Mouse (Mus musculus) heart, postnatal 0 days (tissue): ENCODE results near the gene Rfx5. TPM values are rescaled to one million over a fixed set of nuclear protein-coding genes. Genes with fewer than 3 reads are reported as not detected.
"Not testable (repeated sequence)": the region's sequence is repeated elsewhere in the genome, so short reads cannot be mapped to it uniquely, and the experiment has no call there.

Source experiments
- ATAC-seq: fragments of 200-750 bp; cut with Nextera tagmentation; 2 replicates; pipeline ENCODE4 v1.8.0; 2017; ENCODE audit warnings: low read depth, moderate number of reproducible peaks, moderate library complexity; ENCODE audit not compliant: insufficient read depth
- DNase-seq: peaks from one replicate; pipeline ENCODE4 v3.0.0-alpha.2; 2016; ENCODE audit warnings: low spot score
- H3K27ac ChIP-seq: fragments of 300-500 bp; sonication (generic); 2 replicates; pipeline ENCODE4 v1.5.1; 2014; ENCODE audit warnings: low read depth, mild to moderate bottlenecking
- H3K27me3 ChIP-seq: fragments of 300-500 bp; sonication (generic); 2 replicates; pipeline ENCODE4 v1.6.1; 2014; ENCODE audit warnings: low read length, mixed read lengths; ENCODE audit not compliant: control insufficient read depth, insufficient read depth
- H3K36me3 ChIP-seq: fragments of 300-500 bp; sonication (generic); replicated peaks from 2 replicates; pipeline ENCODE4 v1.6.1; 2014; ENCODE audit warnings: low read length, mixed read lengths; ENCODE audit not compliant: control insufficient read depth, insufficient read depth
- H3K4me1 ChIP-seq: fragments of 300-500 bp; sonication (generic); 2 replicates; pipeline ENCODE4 v1.6.1; 2014; ENCODE audit warnings: antibody characterized with exemption; ENCODE audit not compliant: control insufficient read depth, insufficient read depth
- H3K4me2 ChIP-seq: fragments of 300-500 bp; sonication (generic); 2 replicates; pipeline ENCODE4 v1.6.1; 2014; ENCODE audit warnings: low read depth, mild to moderate bottlenecking, low read length, moderate library complexity
- H3K4me3 ChIP-seq: fragments of 300-500 bp; sonication (generic); 2 replicates; pipeline ENCODE4 v1.5.1; 2014; ENCODE audit warnings: low read depth, low read length
- H3K9ac ChIP-seq: fragments of 300-500 bp; sonication (generic); replicated peaks from 2 replicates; pipeline ENCODE4 v1.6.1; 2014; ENCODE audit warnings: low read depth, low read length, mixed read lengths
- H3K9me3 ChIP-seq: fragments of 300-500 bp; sonication (generic); replicated peaks from 2 replicates; pipeline ENCODE4 v1.6.1; 2016; ENCODE audit warnings: low read length; ENCODE audit not compliant: control insufficient read depth
- CTCF ChIP-seq: IDR thresholded peaks from 2 replicates; pipeline ENCODE4 v1.5.1; 2016; ENCODE audit warnings: antibody characterized with exemption, control low read depth, low read depth
- EP300 ChIP-seq: IDR thresholded peaks from 2 replicates; pipeline ENCODE4 v1.6.1; 2016; ENCODE audit warnings: antibody characterized with exemption, low read depth
- WGBS: fragments of 180-500 bp; shearing (Covaris S2); extraction: QIAGEN DNeasy Blood & Tissue Kit; methylation state at CpG from one replicate; pipeline ENCODE4 v1.1.7; 2014; 5-methylcytosine and 5-hydroxymethylcytosine counted together
- polyA plus RNA-seq: library from polyadenylated mRNA; unstranded; fragments of >200 nt; fragmentation: Nextera tagmentation; extraction: Ambion mirVana; gene quantifications from 2 replicates; pipeline ENCODE4 v1.2.1, GENCODE M21; 2015
- total RNA-seq: library from RNA; depleted of rRNA; stranded (reverse); fragments of >200 nt; gene quantifications from 2 replicates; pipeline ENCODE4 v1.2.3, GENCODE M21; 2014; ENCODE audit warnings: low replicate concordance

Rfx5 gene
- total and polyA plus RNA-seq, 2 experiments from 2014 or later: 2.7 to 8.6 TPM

DNA sequence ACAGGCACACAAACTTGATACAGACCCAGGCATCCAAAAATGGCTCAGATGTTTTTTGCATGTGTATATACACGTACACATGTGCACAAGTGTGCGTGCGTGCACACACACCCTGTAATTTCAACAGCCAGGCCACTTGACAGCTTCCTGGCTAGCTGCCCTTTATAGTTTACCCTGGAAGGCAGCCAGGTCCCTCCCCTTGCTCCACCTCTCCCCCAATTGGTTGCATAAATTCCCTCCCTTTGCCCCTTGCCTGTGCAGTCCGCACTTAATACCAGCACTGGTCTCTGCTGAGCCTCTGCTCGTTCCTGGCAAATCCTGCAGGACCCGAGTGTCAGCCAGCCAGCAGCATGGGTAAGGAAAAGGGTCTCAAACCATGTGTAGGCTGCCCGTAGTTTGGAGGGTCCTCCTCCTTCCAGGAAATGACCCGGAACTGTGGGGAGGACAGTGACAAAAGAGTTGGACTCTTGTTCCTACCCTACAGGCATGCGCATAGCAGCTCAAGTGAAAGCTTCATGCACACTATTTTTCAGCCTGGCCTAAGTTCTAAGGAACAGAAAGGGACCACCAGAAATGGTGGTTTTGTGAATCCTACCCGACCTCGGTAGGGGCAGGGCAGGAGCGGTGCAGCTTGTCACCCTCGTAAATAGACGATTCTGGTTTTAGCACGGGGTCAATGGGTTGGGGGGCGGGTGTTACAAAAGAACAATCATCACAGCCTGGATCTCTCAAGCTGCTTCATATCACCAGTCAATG, 20.9 kb upstream of the Rfx5 start, which contains the start of gene Selenbp1:
Gene Selenbp1 (plus strand): TSS at position 248 of the 756 bp plus-strand sequence.
- peak within 1 kb of the TSS; percentile 96 for H3K27ac ChIP-seq
- H3K4me1 ChIP-seq: peaks cover 10% of the 10 kb centered on the region
- H3K4me2 ChIP-seq: peak within 1 kb of the TSS; percentile 66
- H3K4me3 ChIP-seq: peak within 1 kb of the TSS; percentile 54
- peak within 1 kb of the TSS; percentile 51; the same call in 1 of the 2 replicates for H3K9ac ChIP-seq
- H3K27me3 ChIP-seq: no peaks in the 10 kb centered on the region
- no peaks in the 10 kb centered on the region for H3K9me3 ChIP-seq
- ATAC-seq (peak; percentile 89), DNase-seq (peak; percentile 91)
- WGBS: 2% methylated on average over 16 of the region's 16 CpGs
- TF ChIP-seq CTCF: no peak
- peak; percentile 90 for TF ChIP-seq EP300
- H3K36me3 ChIP-seq: no peaks in the 10 kb centered on the region

- H3K4me1 ChIP-seq: peaks cover 10% of the 10 kb centered on the region
- peak overlapping the region; percentile 51; the same call in 1 of the 2 replicates for H3K9ac ChIP-seq
- not testable (repeated sequence) for ATAC-seq, H3K36me3 ChIP-seq, H3K27me3 ChIP-seq, H3K9me3 ChIP-seq, DNase-seq
- peak overlapping the region; percentile 54 for H3K4me3 ChIP-seq
- WGBS: no CpG with 5 or more reads among the region's 2 CpGs
- peak overlapping the region; percentile 66 for H3K4me2 ChIP-seq
- peak overlapping the region; percentile 96 for H3K27ac ChIP-seq
Observed at GRCm38 (mm10) chr3:94933604-94934003, 20.3 kb upstream of the Rfx5 start.

DNA sequence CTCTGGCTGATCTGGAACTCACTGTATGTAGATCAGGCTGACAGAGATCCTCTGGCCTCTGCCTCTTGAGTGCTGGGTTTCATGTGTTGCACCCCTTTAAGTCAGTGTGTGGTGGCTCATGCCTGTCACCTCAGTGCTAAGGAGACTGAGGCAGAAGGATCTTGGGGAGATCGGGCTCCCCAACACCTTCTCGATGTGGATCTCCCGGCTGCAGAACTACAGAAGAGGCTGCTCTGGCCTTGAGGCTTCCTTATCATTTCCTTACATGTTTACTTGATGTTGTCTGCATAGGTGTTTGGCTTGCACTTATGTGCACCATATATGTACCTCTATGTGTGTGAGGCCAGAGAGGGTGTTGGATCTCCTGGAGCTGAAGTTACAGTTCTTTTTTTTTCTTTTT, 19.3 kb upstream of the Rfx5 start:
- H3K4me3 ChIP-seq, H3K27me3 ChIP-seq, H3K27ac ChIP-seq, H3K36me3 ChIP-seq, H3K9me3 ChIP-seq, ATAC-seq, DNase-seq, H3K4me2 ChIP-seq, H3K9ac ChIP-seq: not testable (repeated sequence)
- WGBS: 93% methylated on average over 3 of the region's 3 CpGs
- peaks cover 10% of the 10 kb centered on the region for H3K4me1 ChIP-seq

GRCm38 (mm10) chr3:94935332-94935731, 18.5 kb upstream of the Rfx5 start:
- peak; percentile 41; the same call in 1 of the 2 replicates for ATAC-seq
- not testable (repeated sequence) for H3K9ac ChIP-seq, H3K9me3 ChIP-seq, H3K36me3 ChIP-seq, H3K27me3 ChIP-seq, H3K4me3 ChIP-seq, H3K4me2 ChIP-seq
- peaks cover 10% of the 10 kb centered on the region for H3K4me1 ChIP-seq
- peak; percentile 58 for DNase-seq
- WGBS: 63% methylated on average over 3 of the region's 3 CpGs
- peak overlapping the region; percentile 34 for H3K27ac ChIP-seq

DNA sequence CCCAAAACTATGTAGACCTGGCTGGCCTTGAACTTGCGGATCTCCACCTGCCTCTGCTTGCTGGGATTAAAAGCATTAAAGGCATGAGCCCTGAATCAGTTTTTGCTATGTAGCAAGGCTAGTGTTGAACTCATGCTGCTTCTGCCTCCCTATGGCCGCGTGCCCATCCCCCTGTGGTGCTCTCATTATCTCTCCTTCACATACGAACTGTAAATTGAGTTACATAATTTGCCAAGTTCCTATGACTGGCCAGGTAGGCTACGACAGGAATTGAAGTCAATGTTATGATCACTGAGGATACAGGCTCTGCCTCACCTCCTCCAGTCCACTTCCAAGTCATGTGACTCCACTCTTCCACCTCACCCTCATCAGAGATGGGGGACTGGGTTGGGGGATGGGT, 17.7 kb upstream of the Rfx5 start:
- not testable (repeated sequence) for ATAC-seq, H3K9ac ChIP-seq, H3K9me3 ChIP-seq, H3K4me1 ChIP-seq, H3K27ac ChIP-seq, H3K27me3 ChIP-seq, H3K36me3 ChIP-seq, H3K4me2 ChIP-seq, DNase-seq, H3K4me3 ChIP-seq
- 84% methylated on average over 5 of the region's 5 CpGs for WGBS

DNA sequence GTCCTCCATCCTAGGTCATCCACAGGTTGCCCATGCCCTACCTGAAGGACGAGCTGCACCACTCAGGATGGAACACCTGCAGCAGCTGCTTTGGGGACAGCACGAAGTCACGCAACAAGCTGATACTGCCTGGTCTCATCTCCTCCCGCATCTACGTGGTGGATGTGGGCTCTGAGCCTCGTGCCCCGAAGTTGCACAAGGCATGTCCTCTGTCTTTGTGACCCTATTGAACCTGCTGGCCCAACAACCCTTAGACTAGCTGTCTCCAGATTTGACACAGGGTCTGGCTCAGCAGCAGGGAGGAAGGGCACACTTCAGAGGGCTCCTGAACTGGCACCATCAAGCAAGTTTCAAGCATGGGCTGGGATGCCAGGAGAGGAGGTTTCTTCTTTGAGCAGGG, 16.7 kb upstream of the Rfx5 start:
- WGBS: 91% methylated on average over 6 of the region's 7 CpGs
- DNase-seq, H3K4me3 ChIP-seq, H3K36me3 ChIP-seq, H3K9me3 ChIP-seq, ATAC-seq, H3K27me3 ChIP-seq, H3K4me1 ChIP-seq, H3K27ac ChIP-seq, H3K4me2 ChIP-seq, H3K9ac ChIP-seq: not testable (repeated sequence)

GRCm38 (mm10) chr3:94940033-94940432, 13.8 kb upstream of the Rfx5 start:
- not testable (repeated sequence) for H3K4me3 ChIP-seq, ATAC-seq, DNase-seq, H3K36me3 ChIP-seq, H3K27ac ChIP-seq, H3K4me1 ChIP-seq, H3K9me3 ChIP-seq, H3K9ac ChIP-seq, H3K4me2 ChIP-seq, H3K27me3 ChIP-seq
- WGBS: 24% methylated on average over 9 of the region's 9 CpGs

- not testable (repeated sequence) for H3K4me1 ChIP-seq, H3K4me3 ChIP-seq, H3K9me3 ChIP-seq, H3K36me3 ChIP-seq, H3K4me2 ChIP-seq, DNase-seq, H3K27ac ChIP-seq, ATAC-seq, H3K27me3 ChIP-seq, H3K9ac ChIP-seq
- 73% methylated on average over 7 of the region's 9 CpGs for WGBS
Observed at GRCm38 (mm10) chr3:94942211-94942967, 11.5 kb upstream of the Rfx5 start.
